Mouse (Mus musculus): Measurements from ENCODE around the gene Celf5. TPM values are rescaled to one million over a fixed set of nuclear protein-coding genes. Genes with fewer than 3 reads are reported as not detected.

Gene Celf5
- polyA plus RNA-seq, 1 experiment from 2014 or later: 0.40 TPM

- Histone ChIP-seq H3K9me3 (ENCODE audit: control insufficient read depth, low read length) (no peaks in the 10 kb centered on the region), H3K4me2 (ENCODE audit: low read depth, low read length) (peak overlapping the region; percentile 52), H3K36me3 (ENCODE audit: control insufficient read depth, insufficient read depth, low read length) (peaks cover 26% of the 10 kb centered on the region), H3K9ac (ENCODE audit: low read length) (peak overlapping the region; percentile 39; the same call in 1 of the 2 replicates), H3K4me3 (ENCODE audit: low read length) (peak overlapping the region; percentile 37), H3K27me3 (ENCODE audit: control insufficient read depth, insufficient read depth, low read depth, low read length) (no peaks in the 10 kb centered on the region), H3K27ac (ENCODE audit: low read length) (peak overlapping the region; percentile 97), H3K4me1 (replicated peaks; ENCODE audit: control insufficient read depth, insufficient read depth, low read length) (peaks cover 77% of the 10 kb centered on the region)
- 31% methylated on average over 8 of the region's 8 CpGs for WGBS
- no peak for ATAC-seq (ENCODE audit: low read depth)
Observed at GRCm38 (mm10) chr10:81409330-81409729, 73.2 kb downstream of the Celf5 start.

Small RNA genes lying within 50 kb of the gene (microRNA-seq; reads per million reads assigned to microRNA genes)
- gene Gm25595: not detected
- 0.99 reads per million for gene Mir1191b

Other genes with a start within 250 kb of the Celf5 start
- gene Zfr2, start 249.6 kb downstream of the Celf5 start, polyA plus RNA-seq (2015; fragmentation: Nextera tagmentation; extraction: Ambion mirVana): 5.0 and 6.0 TPM in 2 replicates
- 2.9 and 3.5 TPM in 2 replicates for gene Matk, start 229.8 kb downstream of the Celf5 start, polyA plus RNA-seq (2015; fragmentation: Nextera tagmentation; extraction: Ambion mirVana)
- 202 and 210 TPM in 2 replicates for gene Mrpl54, start 215.8 kb downstream of the Celf5 start, polyA plus RNA-seq (2015; fragmentation: Nextera tagmentation; extraction: Ambion mirVana)
- gene Apba3, start 215.7 kb downstream of the Celf5 start, polyA plus RNA-seq (2015; fragmentation: Nextera tagmentation; extraction: Ambion mirVana): 61.2 and 69.2 TPM in 2 replicates
- gene Tjp3, start 191.1 kb downstream of the Celf5 start, polyA plus RNA-seq (2015; fragmentation: Nextera tagmentation; extraction: Ambion mirVana): 29.3 and 32.9 TPM in 2 replicates
- 41.0 and 43.1 TPM in 2 replicates for gene Pip5k1c, start 189.7 kb downstream of the Celf5 start, polyA plus RNA-seq (2015; fragmentation: Nextera tagmentation; extraction: Ambion mirVana)
- 36.6 and 37.9 TPM in 2 replicates for gene Cactin, start 161.6 kb downstream of the Celf5 start, polyA plus RNA-seq (2015; fragmentation: Nextera tagmentation; extraction: Ambion mirVana)
- 18.6 and 19.6 TPM in 2 replicates for gene Tbxa2r, start 154.0 kb downstream of the Celf5 start, polyA plus RNA-seq (2015; fragmentation: Nextera tagmentation; extraction: Ambion mirVana)
- gene Gipc3, start 139.4 kb downstream of the Celf5 start, polyA plus RNA-seq (2015; fragmentation: Nextera tagmentation; extraction: Ambion mirVana): 0.05 and 0.10 TPM in 2 replicates
- gene Hmg20b, start 132.2 kb downstream of the Celf5 start, polyA plus RNA-seq (2015; fragmentation: Nextera tagmentation; extraction: Ambion mirVana): 90.6 and 93.2 TPM in 2 replicates
- gene Mfsd12, start 125.2 kb downstream of the Celf5 start, polyA plus RNA-seq (2015; fragmentation: Nextera tagmentation; extraction: Ambion mirVana): 13.7 and 13.9 TPM in 2 replicates
- 2.0 and 2.2 TPM in 2 replicates for gene 4930404N11Rik, start 116.9 kb downstream of the Celf5 start, polyA plus RNA-seq (2015; fragmentation: Nextera tagmentation; extraction: Ambion mirVana)
- gene Fzr1, start 104.2 kb downstream of the Celf5 start, polyA plus RNA-seq (2015; fragmentation: Nextera tagmentation; extraction: Ambion mirVana): 95.4 and 105 TPM in 2 replicates
- gene Dohh, start 98.3 kb downstream of the Celf5 start, polyA plus RNA-seq (2015; fragmentation: Nextera tagmentation; extraction: Ambion mirVana): 71.4 and 73.1 TPM in 2 replicates
- 3.0 and 3.1 TPM in 2 replicates for gene Gm48551, start 98.2 kb downstream of the Celf5 start, polyA plus RNA-seq (2015; fragmentation: Nextera tagmentation; extraction: Ambion mirVana)
- 1.2 and 1.7 TPM in 2 replicates for gene Gm48552, start 93.7 kb downstream of the Celf5 start, polyA plus RNA-seq (2015; fragmentation: Nextera tagmentation; extraction: Ambion mirVana)
- gene Smim24, start 89.7 kb downstream of the Celf5 start, polyA plus RNA-seq (2015; fragmentation: Nextera tagmentation; extraction: Ambion mirVana): 7.9 and 9.0 TPM in 2 replicates
- gene Nfic, start 27.1 kb downstream of the Celf5 start, polyA plus RNA-seq (2015; fragmentation: Nextera tagmentation; extraction: Ambion mirVana): 92.5 and 106 TPM in 2 replicates
- 82.9 and 83.6 TPM in 2 replicates for gene Ncln, start 13.7 kb upstream of the Celf5 start, polyA plus RNA-seq (2015; fragmentation: Nextera tagmentation; extraction: Ambion mirVana)
- 2.8 and 4.1 TPM in 2 replicates for gene S1pr4, start 17.4 kb upstream of the Celf5 start, polyA plus RNA-seq (2015; fragmentation: Nextera tagmentation; extraction: Ambion mirVana)
- 1.8 and 2.2 TPM in 2 replicates for gene Gna15, start 41.5 kb upstream of the Celf5 start, polyA plus RNA-seq (2015; fragmentation: Nextera tagmentation; extraction: Ambion mirVana)
- 68.7 and 70.9 TPM in 2 replicates for gene Gna11, start 62.5 kb upstream of the Celf5 start, polyA plus RNA-seq (2015; fragmentation: Nextera tagmentation; extraction: Ambion mirVana)
- 377 and 416 TPM in 2 replicates for gene Aes, start 76.8 kb upstream of the Celf5 start, polyA plus RNA-seq (2015; fragmentation: Nextera tagmentation; extraction: Ambion mirVana)
- gene Tle2, start 91.9 kb upstream of the Celf5 start, polyA plus RNA-seq (2015; fragmentation: Nextera tagmentation; extraction: Ambion mirVana): 51.2 and 53.3 TPM in 2 replicates
- gene Tle6, start 118.4 kb upstream of the Celf5 start, polyA plus RNA-seq (2015; fragmentation: Nextera tagmentation; extraction: Ambion mirVana): 30.1 and 33.8 TPM in 2 replicates
- gene BC025920, start 123.6 kb upstream of the Celf5 start, polyA plus RNA-seq (2015; fragmentation: Nextera tagmentation; extraction: Ambion mirVana): 0.24 and 0.98 TPM in 2 replicates
- 38.0 and 40.0 TPM in 2 replicates for gene Sirt6, start 145.1 kb upstream of the Celf5 start, polyA plus RNA-seq (2015; fragmentation: Nextera tagmentation; extraction: Ambion mirVana)
- gene Ankrd24, start 145.8 kb upstream of the Celf5 start, polyA plus RNA-seq (2015; fragmentation: Nextera tagmentation; extraction: Ambion mirVana): 8.5 and 9.2 TPM in 2 replicates
- gene Gm10778, start 166.3 kb upstream of the Celf5 start, polyA plus RNA-seq (2015; fragmentation: Nextera tagmentation; extraction: Ambion mirVana): 4.8 and 5.0 TPM in 2 replicates
- gene Zfp433, start 222.1 kb upstream of the Celf5 start, polyA plus RNA-seq (2015; fragmentation: Nextera tagmentation; extraction: Ambion mirVana): 18.5 and 20.9 TPM in 2 replicates